Mouse (Mus musculus): ENCODE data around the gene Pnpla7. TPM values are rescaled to one million over a fixed set of nuclear protein-coding genes. Genes with fewer than 3 reads are reported as not detected.
A peak's percentile ranks its signal among the peaks of the same experiment; 100 is the strongest.

The Pnpla7 gene
- total and polyA plus RNA-seq, 3 experiments, result 27.2 to 53.1 (median 44.5) TPM

GRCm38 (mm10) chr2:24987762-24988161, 11.9 kb downstream of the Pnpla7 start:
- DNase-seq, result no peak

- peak; percentile 77 for DNase-seq
Observed at GRCm38 (mm10) chr2:24995332-24995731, 19.5 kb downstream of the Pnpla7 start.

- DNase-seq, result peak; percentile 93
Observed at GRCm38 (mm10) chr2:24996471-24996870, 20.6 kb downstream of the Pnpla7 start.

GRCm38 (mm10) chr2:25000544-25001235, 24.9 kb downstream of the Pnpla7 start:
- DNase-seq, result peak; percentile 65

- no peak for DNase-seq
Observed at GRCm38 (mm10) chr2:25003946-25004786, 28.3 kb downstream of the Pnpla7 start.

GRCm38 (mm10) chr2:25006767-25007166, 30.9 kb downstream of the Pnpla7 start:
- DNase-seq, result no peak

GRCm38 (mm10) chr2:25008250-25008649, 32.4 kb downstream of the Pnpla7 start:
- DNase-seq, result no peak

- no peak for DNase-seq
Observed at GRCm38 (mm10) chr2:25022678-25023077, 46.8 kb downstream of the Pnpla7 start.

GRCm38 (mm10) chr2:25025109-25025508, 49.3 kb downstream of the Pnpla7 start:
- no peak for DNase-seq

- no peak for DNase-seq
Observed at GRCm38 (mm10) chr2:25034994-25035393, 59.2 kb downstream of the Pnpla7 start.

GRCm38 (mm10) chr2:25040089-25040488, 64.3 kb downstream of the Pnpla7 start:
- no peak for DNase-seq

- no peak for DNase-seq
Observed at GRCm38 (mm10) chr2:25050921-25051320, 75.1 kb downstream of the Pnpla7 start.

- DNase-seq, result no peak
Observed at GRCm38 (mm10) chr2:25051450-25051849, 75.6 kb downstream of the Pnpla7 start.

- no peak for DNase-seq
Observed at GRCm38 (mm10) chr2:25053101-25053500, 77.3 kb downstream of the Pnpla7 start.

GRCm38 (mm10) chr2:25054221-25055067, 78.6 kb downstream of the Pnpla7 start, which contains the start of gene Nsmf:
Gene Nsmf, plus strand, starts transcription at chr2:25054355.
- DNase-seq, result peak; percentile 93

- DNase-seq, result peak; percentile 31
Observed at GRCm38 (mm10) chr2:25055068-25055405, 79.2 kb downstream of the Pnpla7 start.

GRCm38 (mm10) chr2:25055409-25056155, 79.7 kb downstream of the Pnpla7 start:
- no peak for DNase-seq

GRCm38 (mm10) chr2:25058926-25059325, 83.1 kb downstream of the Pnpla7 start:
- DNase-seq, result no peak

- DNase-seq, result no peak
Observed at GRCm38 (mm10) chr2:25063523-25063922, 87.7 kb downstream of the Pnpla7 start.

GRCm38 (mm10) chr2:25064285-25064684, 88.5 kb downstream of the Pnpla7 start:
- no peak for DNase-seq

- no peak for DNase-seq
Observed at GRCm38 (mm10) chr2:25065537-25065936, 89.7 kb downstream of the Pnpla7 start.

GRCm38 (mm10) chr2:25066552-25066951, 90.7 kb downstream of the Pnpla7 start:
- DNase-seq, result no peak

Measured in adrenal gland, adult 2 months (tissue).